Mouse (Mus musculus) heart, adult 18-20 months (tissue): Measurements from ENCODE around the gene Vmn2r84. TPM values are rescaled to one million over a fixed set of nuclear protein-coding genes. Genes with fewer than 3 reads are reported as not detected.

ENCODE experiments used
- total RNA-seq, 2 experiments: library from RNA; stranded (reverse); gene quantifications; 2 replicates each; pipeline ENCODE4 v1.2.3; 2021

The Vmn2r84 gene
- total RNA-seq, 2 experiments from 2014 or later: not detected

Other genes with a start within 250 kb of the Vmn2r84 start
- not detected for gene Olfr825, start 227.6 kb downstream of the Vmn2r84 start, total RNA-seq
- gene Olfr826, start 210.1 kb downstream of the Vmn2r84 start, total RNA-seq: not detected
- gene Olfr827, start 179.9 kb downstream of the Vmn2r84 start, total RNA-seq: not detected
- not detected for gene Neurod4, start 114.1 kb downstream of the Vmn2r84 start, total RNA-seq
- 1 to 10 TPM in 1 of 2 experiments, under 1 TPM in 1; 0.37 to 3.2 TPM for gene Tespa1, start 71.5 kb downstream of the Vmn2r84 start, total RNA-seq
- gene Vmn2r85, start 35.4 kb upstream of the Vmn2r84 start, total RNA-seq: not detected
- not detected for gene Vmn2r86, start 61.7 kb upstream of the Vmn2r84 start, total RNA-seq
- not detected for gene Vmn2r87, start 103.1 kb upstream of the Vmn2r84 start, total RNA-seq